Mouse (Mus musculus) left cerebral cortex, postnatal 25 days (tissue): Measurements from ENCODE around the gene Haus4. TPM values are rescaled to one million over a fixed set of nuclear protein-coding genes. Genes with fewer than 3 reads are reported as not detected.

Source experiments
- DNase-seq, 2 experiments: peaks; one replicate each; pipeline ENCODE4 v3.0.0; 2022; ENCODE audit warnings: low spot score in 2 of 2, mixed read lengths in 1 of 2
- intact Hi-C: fragments of 180-260 bp; cut with DNase I; formaldehyde crosslinking; loops from one replicate; pipeline ENCODE4 v1.15.1; 2025
- total RNA-seq, 2 experiments: library from RNA; stranded (reverse); gene quantifications; 2 replicates each; pipeline ENCODE4 v1.2.3; 2021

Gene Haus4
- total RNA-seq, 2 experiments from 2014 or later = 1.9 TPM

GRCm38 (mm10) chr14:54509774-54510173 is 44.6 kb downstream of the Haus4 start:
- DNase-seq = no peak
- intact Hi-C loops = loop anchor here (2.0 kb wide), 1 partner anchor 51 kb away; no protein-coding TSS in a partner anchor

GRCm38 (mm10) chr14:54503092-54503491 is 51.3 kb downstream of the Haus4 start:
- no peak for DNase-seq
- intact Hi-C loops = no loop called here

GRCm38 (mm10) chr14:54501365-54501764 is 53.1 kb downstream of the Haus4 start:
- no peak for DNase-seq
- intact Hi-C loops = no loop called here

GRCm38 (mm10) chr14:54499330-54499729 is 55.1 kb downstream of the Haus4 start:
- intact Hi-C loops = no loop called here
- no peak for DNase-seq

- no peak for DNase-seq
- intact Hi-C loops = no loop called here
Observed at GRCm38 (mm10) chr14:54496706-54497105, 57.7 kb downstream of the Haus4 start.

DNA sequence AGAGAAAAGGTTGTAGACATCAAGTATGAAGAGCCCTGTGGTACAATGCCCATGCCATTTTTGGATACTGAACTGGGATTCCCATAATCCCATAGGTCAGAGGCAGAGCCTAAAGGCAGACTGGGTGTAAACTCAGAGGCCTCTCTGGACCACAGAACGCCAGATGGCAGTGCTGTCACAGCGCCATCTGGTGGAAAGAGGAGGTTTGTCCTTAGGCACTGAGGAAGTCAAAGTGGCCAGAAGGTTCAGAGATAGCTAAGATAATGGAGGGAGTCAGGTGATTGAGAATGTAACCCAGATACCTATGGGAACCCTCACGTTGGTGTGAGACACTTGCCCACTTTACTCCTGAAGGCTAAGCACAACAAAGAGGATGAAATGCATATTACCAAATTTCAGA is 60.2 kb downstream of the Haus4 start:
- DNase-seq = peak; percentile 62 to 64
- intact Hi-C loops = loop anchor here (2.0 to 5.0 kb wide), 2 partner anchors 62 to 261 kb away; partner anchors contain the start of gene Mmp14

DNA sequence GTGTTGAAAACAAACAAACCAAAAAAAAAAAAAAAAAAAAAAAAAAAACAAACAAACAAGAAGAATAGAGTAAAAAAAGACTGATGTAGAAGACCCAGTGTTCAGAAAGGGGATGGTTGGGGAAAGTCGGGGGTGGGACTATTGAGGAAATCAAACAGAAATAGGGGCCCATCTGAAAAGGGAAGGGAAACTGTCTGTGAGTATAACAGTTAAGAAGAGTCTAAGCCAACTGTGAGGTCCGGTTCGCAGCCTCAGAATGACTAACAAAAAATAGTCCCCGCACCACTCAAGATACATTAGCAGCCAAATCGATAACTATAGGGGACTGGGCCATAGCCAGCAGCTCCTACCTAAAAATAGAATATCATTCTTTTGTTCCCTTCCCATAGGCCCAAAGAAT is 61.2 kb downstream of the Haus4 start:
- intact Hi-C loops = loop anchor here (2.0 to 5.0 kb wide), 3 partner anchors 28 to 432 kb away; partner anchors contain the start of genes Lrp10 and Mmp14
- no peak for DNase-seq

DNA sequence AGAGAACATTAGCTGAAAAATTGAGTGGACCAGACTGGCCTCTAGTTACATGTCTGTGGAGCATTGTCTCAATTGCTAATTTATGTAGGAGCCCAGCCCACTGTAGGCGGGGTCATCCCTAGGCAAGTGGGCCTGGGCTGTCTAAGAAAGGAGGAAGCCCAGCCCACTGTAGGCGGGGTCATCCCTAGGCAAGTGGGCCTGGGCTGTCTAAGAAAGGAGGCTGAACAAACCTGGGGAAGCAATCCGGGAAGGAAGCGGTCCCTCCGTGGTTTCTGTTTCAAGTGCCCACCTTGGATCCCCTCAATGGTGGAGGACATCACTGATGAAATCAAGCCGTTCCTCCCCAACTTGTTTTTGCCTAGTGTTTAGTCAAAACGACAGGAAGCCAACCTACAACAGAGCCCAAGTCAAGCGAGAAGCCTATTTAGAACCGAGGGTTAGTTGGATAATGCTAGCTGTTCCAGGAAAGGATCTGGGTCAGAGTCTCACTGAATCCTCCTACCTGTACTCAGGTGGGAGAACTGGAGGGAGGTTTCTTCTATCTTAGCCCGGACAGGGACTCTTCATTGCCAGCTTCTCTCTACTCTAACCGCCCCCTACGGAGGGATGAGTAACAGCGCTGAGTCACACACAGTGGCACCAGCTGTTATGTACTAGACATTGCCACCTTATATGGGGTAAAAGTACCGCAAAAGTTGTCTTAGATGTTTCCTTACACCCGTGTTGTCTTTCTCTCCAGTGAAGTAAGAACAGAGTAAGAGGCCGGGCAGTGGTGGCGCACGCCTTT is 61.9 kb downstream of the Haus4 start:
- intact Hi-C loops = loop anchor here (2.0 to 5.0 kb wide), 3 partner anchors 28 to 432 kb away; partner anchors contain the start of genes Lrp10 and Mmp14
- peak; percentile 38 to 89 for DNase-seq

Other genes with a start within 250 kb of the Haus4 start
- 10 to 100 TPM; 52.4 to 57.2 TPM for gene Oxa1l, start 193.8 kb downstream of the Haus4 start, total RNA-seq
- 1 to 10 TPM; 1.7 to 2.8 TPM for gene Slc7a7, start 136.8 kb downstream of the Haus4 start, total RNA-seq
- 10 to 100 TPM; 89.1 to 94.2 TPM for gene Mrpl52, start 127.7 kb downstream of the Haus4 start, total RNA-seq
- 10 to 100 TPM in 1 of 2 experiments, 1 to 10 TPM in 1; 7.9 to 14.8 TPM for gene Mmp14, start 123.0 kb downstream of the Haus4 start, total RNA-seq
- 10 to 100 TPM; 20.6 to 26.9 TPM for gene Lrp10, start 90.5 kb downstream of the Haus4 start, total RNA-seq
- gene Rem2, start 78.5 kb downstream of the Haus4 start, total RNA-seq = 1 to 10 TPM; 3.5 to 6.6 TPM
- gene Prmt5, start 37.1 kb downstream of the Haus4 start, total RNA-seq = 10 to 100 TPM; 49.3 to 54.7 TPM
- 1 to 10 TPM; 1.6 to 2.1 TPM for gene Ajuba, start 22.9 kb upstream of the Haus4 start, total RNA-seq
- 10 to 100 TPM in 1 of 2 experiments, 1 to 10 TPM in 1; 8.9 to 10.4 TPM for gene 4931414P19Rik, start 51.4 kb upstream of the Haus4 start, total RNA-seq
- gene Psmb5, start 63.4 kb upstream of the Haus4 start, total RNA-seq = 100 to 1,000 TPM; 164 to 182 TPM
- gene Psmb11, start 66.8 kb upstream of the Haus4 start, total RNA-seq = under 1 TPM in 1 of 2 experiments, not detected in 1; 0.07 TPM
- not detected for gene Gm17606, start 86.3 kb upstream of the Haus4 start, total RNA-seq
- 10 to 100 TPM in 1 of 2 experiments, 1 to 10 TPM in 1; 8.0 to 11.1 TPM for gene Cdh24, start 86.7 kb upstream of the Haus4 start, total RNA-seq
- gene 1700123O20Rik, start 131.6 kb upstream of the Haus4 start, total RNA-seq = 10 to 100 TPM; 22.8 to 24.2 TPM
- 100 to 1,000 TPM; 180 to 192 TPM for gene Acin1, start 132.3 kb upstream of the Haus4 start, total RNA-seq
- gene Gm29776, start 144.2 kb upstream of the Haus4 start, total RNA-seq = under 1 TPM in 1 of 2 experiments, not detected in 1; 0.14 TPM
- gene Cebpe, start 157.6 kb upstream of the Haus4 start, total RNA-seq = not detected
- gene Slc7a8, start 227.3 kb upstream of the Haus4 start, total RNA-seq = 10 to 100 TPM; 53.9 to 60.2 TPM